Comparison of ENCODE assay signal across 21 mouse cellular contexts in the genomic region with DNA sequence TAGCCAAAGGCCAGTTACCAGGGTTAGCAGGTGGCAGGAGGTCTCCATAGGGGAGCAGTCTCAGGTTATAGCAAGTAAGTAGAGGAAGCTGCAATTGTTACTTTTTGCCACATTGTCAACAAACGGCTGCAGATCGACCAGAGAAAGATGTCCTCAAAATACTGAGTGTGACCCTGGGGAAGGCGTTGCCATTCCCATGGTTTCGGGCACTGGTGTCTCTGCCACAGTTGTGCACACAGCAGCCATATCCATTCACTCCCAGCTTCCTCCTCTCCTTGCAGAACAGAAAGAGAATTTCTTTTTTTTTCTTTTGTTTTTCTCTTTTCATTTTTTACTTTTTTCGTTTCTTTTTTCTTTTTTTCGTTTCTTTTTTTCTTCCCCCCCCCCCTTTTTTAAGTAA.
DNase-seq lines count a peak whose midpoint lies in the region; ATAC-seq lines count a peak whose summit lies in the region.
"Had no signal": no experiment of that assay in that cellular context is flagged by ENCODE, and none has a peak within 500 bp of the region (broad histone marks: within the 10 kb centered on the region; RNA-seq: fewer than 3 reads in every experiment).

No protein-coding gene starts in this region.

- H3K9me3 ChIP-seq in heart, embryonic 10.5 days = no peaks in the 10 kb centered on the region
- H3K9me3 ChIP-seq in midbrain, embryonic 11.5 days (ENCODE audit: control insufficient read depth, low read length) = no peaks in the 10 kb centered on the region
- H3K9me3 ChIP-seq in midbrain, embryonic 15.5 days = no peaks in the 10 kb centered on the region
- H3K9me3 ChIP-seq: G1E had no signal

- peak; percentile 60 for DNase-seq in heart, adult 11 months
- no peak for DNase-seq in heart, postnatal 25 days (ENCODE audit: low spot score)
- peak; percentile 58 for DNase-seq in heart, embryonic 10.5 days (ENCODE audit: low spot score)
- no peak for DNase-seq in heart, postnatal 10 days
- peak; percentile 69 for DNase-seq in midbrain, embryonic 11.5 days (ENCODE audit: low spot score, missing footprints)
- DNase-seq: adrenal gland, adult 2 months; adrenal gland, adult 8-10 months; adrenal gland, postnatal 10 days; adrenal gland, postnatal 14 days; adrenal gland, postnatal 25 days; adrenal gland, postnatal 36 days; B cell, adult 2 months; cerebellum, adult 11 months; cerebellum, adult 11-12 months; cerebellum, adult 18-20 months had no signal

- H3K27ac ChIP-seq in heart, embryonic 10.5 days = no peak overlapping the region
- no peak overlapping the region for H3K27ac ChIP-seq in midbrain, embryonic 11.5 days (ENCODE audit: low read depth, low read length)
- H3K27ac ChIP-seq in midbrain, embryonic 15.5 days = no peak overlapping the region

- ATAC-seq in midbrain, embryonic 11.5 days (ENCODE audit: low FRiP score) = no peak
- no peak for ATAC-seq in midbrain, embryonic 15.5 days (replicated peaks)
- ATAC-seq: activated CD4-positive, CD25-positive, alpha-beta regulatory T cell, adult 4 months; CD4-positive, CD25-positive, alpha-beta regulatory T cell, adult 4 months; Patski had no signal

- H3K36me3 ChIP-seq in heart, embryonic 10.5 days = no peaks in the 10 kb centered on the region
- no peaks in the 10 kb centered on the region for H3K36me3 ChIP-seq in midbrain, embryonic 11.5 days (ENCODE audit: control insufficient read depth, insufficient read depth, low read length)
- H3K36me3 ChIP-seq in midbrain, embryonic 15.5 days (replicated peaks) = no peaks in the 10 kb centered on the region
- H3K36me3 ChIP-seq: G1E had no signal

- H3K4me2 ChIP-seq in midbrain, embryonic 11.5 days = no peak overlapping the region
- no peak overlapping the region for H3K4me2 ChIP-seq in midbrain, embryonic 15.5 days

- WGBS in heart, embryonic 10.5 days = 81% methylated on average over 6 of the region's 6 CpGs
- WGBS in midbrain, embryonic 11.5 days = 85% methylated on average over 6 of the region's 6 CpGs
- 84% methylated on average over 6 of the region's 6 CpGs for WGBS in midbrain, embryonic 15.5 days

- no peaks in the 10 kb centered on the region for H3K27me3 ChIP-seq in heart, embryonic 10.5 days (ENCODE audit: insufficient read depth, poor library complexity, severe bottlenecking)
- no peaks in the 10 kb centered on the region for H3K27me3 ChIP-seq in midbrain, embryonic 11.5 days (ENCODE audit: control insufficient read depth, insufficient read depth, low read length)
- H3K27me3 ChIP-seq in midbrain, embryonic 15.5 days (replicated peaks) = no peaks in the 10 kb centered on the region
- H3K27me3 ChIP-seq: CH12.LX, Patski had no signal

- intact Hi-C loops in heart, postnatal 25 days (cut with DNase I) = no loop called here
- intact Hi-C loops in heart, postnatal 10 days (cut with DNase I) = no loop called here

- H3K4me3 ChIP-seq in heart, embryonic 10.5 days = no peak overlapping the region
- H3K4me3 ChIP-seq in midbrain, embryonic 11.5 days (ENCODE audit: low read depth, low read length) = no peak overlapping the region
- no peak overlapping the region for H3K4me3 ChIP-seq in midbrain, embryonic 15.5 days

- H3K9ac ChIP-seq in midbrain, embryonic 11.5 days (ENCODE audit: low read length) = no peak overlapping the region
- H3K9ac ChIP-seq in midbrain, embryonic 15.5 days = no peak overlapping the region

- H3K4me1 ChIP-seq in heart, embryonic 10.5 days = peaks cover 9% of the 10 kb centered on the region; the same call in 1 of the 2 replicates
- H3K4me1 ChIP-seq in midbrain, embryonic 11.5 days (ENCODE audit: control insufficient read depth, insufficient read depth, low read length) = no peaks in the 10 kb centered on the region
- H3K4me1 ChIP-seq in midbrain, embryonic 15.5 days = no peaks in the 10 kb centered on the region

Comparison
In these comparisons a context has a peak if more than half of its experiments do, and no peak if none do; other contexts are left out.
1. DNase-seq: peak in heart, adult 11 months (single experiment), heart, embryonic 10.5 days (single experiment) and midbrain, embryonic 11.5 days (single experiment); none in heart, postnatal 25 days (single experiment) and heart, postnatal 10 days (0 of 2).